Comparison of ENCODE assay signal across 9 mouse cellular contexts in the genomic region with DNA sequence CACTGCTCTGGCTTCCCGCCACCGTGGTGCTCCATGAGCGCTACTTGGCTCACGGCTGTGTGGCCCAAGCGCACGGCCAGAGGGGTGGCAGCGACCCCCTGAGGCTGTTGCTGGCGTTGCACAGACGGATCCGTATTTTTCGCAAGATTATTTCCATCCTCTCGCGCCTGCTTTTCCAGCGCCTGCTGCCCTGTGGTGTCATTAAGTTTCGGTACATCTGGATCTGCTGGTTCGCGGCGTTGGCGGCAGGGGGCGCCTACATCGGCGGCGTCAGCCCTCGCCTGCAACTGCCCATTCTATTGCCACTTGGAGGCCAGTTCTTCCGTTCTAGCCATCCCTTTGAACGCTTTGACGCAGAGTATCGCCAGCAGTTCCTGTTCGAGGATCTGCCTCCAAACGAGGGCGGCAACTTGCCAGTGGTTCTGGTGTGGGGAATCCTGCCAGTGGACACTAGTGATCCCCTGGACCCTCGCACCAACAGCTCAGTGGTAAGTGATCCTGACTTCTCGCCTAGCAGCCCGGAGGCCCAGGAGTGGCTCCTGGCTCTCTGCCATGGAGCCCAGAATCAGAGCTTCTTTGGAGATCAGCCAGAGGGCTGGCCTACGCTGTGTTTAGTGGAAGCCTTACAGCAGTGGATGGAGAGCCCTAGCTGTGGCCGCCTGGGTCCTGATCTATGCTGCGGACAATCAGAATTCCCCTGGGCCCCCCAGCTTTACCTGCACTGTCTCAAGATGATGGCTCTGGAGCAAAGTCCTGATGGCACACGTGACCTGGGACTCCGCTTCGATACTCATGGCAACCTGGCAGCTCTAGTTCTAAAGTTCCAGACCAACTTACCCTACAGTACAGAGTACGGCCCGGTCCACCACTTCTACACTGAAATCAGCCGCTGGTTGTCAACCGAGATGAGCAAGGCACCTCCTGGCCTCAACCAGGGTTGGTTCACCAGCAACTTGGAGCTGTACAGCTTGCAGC. TPM values are rescaled to one million over a fixed set of nuclear protein-coding genes. Genes with fewer than 3 reads are reported as not detected.
DNase-seq lines count a peak whose midpoint lies in the region; ATAC-seq lines count a peak whose summit lies in the region.
"Had no signal": no experiment of that assay in that cellular context is flagged by ENCODE, and none has a peak within 500 bp of the region (broad histone marks: within the 10 kb centered on the region; RNA-seq: fewer than 3 reads in every experiment).

No protein-coding gene starts in this region.

- H3K9ac ChIP-seq in forebrain, embryonic 16.5 days (replicated peaks; ENCODE audit: low read depth, low read length): no peak overlapping the region

- peak; percentile 44 for DNase-seq in adipocyte (ENCODE audit: low spot score)
- DNase-seq in cerebellum, adult 8-10 months: peak; percentile 84
- DNase-seq in heart, postnatal 36 days: peak; percentile 59 to 71
- DNase-seq in layer of hippocampus, postnatal 14 days (ENCODE audit: low spot score in 2 of 2): peak; percentile 70 to 72
- peak; percentile 90 for DNase-seq in lung, postnatal 10 days
- DNase-seq in retina, embryonic 14.5 days (ENCODE audit: low spot score): peak; percentile 72

- peaks cover 5% of the 10 kb centered on the region; the same call in 1 of the 2 replicates for H3K36me3 ChIP-seq in forebrain, embryonic 16.5 days (ENCODE audit: control insufficient read depth, insufficient read depth)

- H3K4me3 ChIP-seq in forebrain, embryonic 16.5 days (replicated peaks; ENCODE audit: low read length): no peak overlapping the region; the same call in 1 of the 2 replicates

- no peak overlapping the region for H3K27ac ChIP-seq in forebrain, embryonic 16.5 days (ENCODE audit: low read length)

- H3K9me3 ChIP-seq in forebrain, embryonic 16.5 days (ENCODE audit: control insufficient read depth, low read length): no peaks in the 10 kb centered on the region

- no peaks in the 10 kb centered on the region for H3K27me3 ChIP-seq in forebrain, embryonic 16.5 days (replicated peaks; ENCODE audit: control insufficient read depth, insufficient read depth, low read length)

- intact Hi-C loops in heart, postnatal 36 days (cut with DNase I): loop anchor here (1.0 kb wide), 1 partner anchor 92 kb away; no protein-coding TSS in a partner anchor

- H3K4me1 ChIP-seq in forebrain, embryonic 16.5 days (replicated peaks; ENCODE audit: control insufficient read depth, insufficient read depth, low read length): peaks cover 13% of the 10 kb centered on the region

- 23% methylated on average over 44 of the region's 44 CpGs for WGBS in forebrain, embryonic 16.5 days

- peak; percentile 63 for ATAC-seq in forebrain, embryonic 16.5 days
- ATAC-seq in activated CD4-positive, CD25-positive, alpha-beta regulatory T cell, adult 4 months: no peak

- peak overlapping the region; percentile 37 for H3K4me2 ChIP-seq in forebrain, embryonic 16.5 days (ENCODE audit: low read length)

RNA-seq across cellular contexts. Expression of a gene that starts 11.3 kb away (rescaled TPM):
- 27.3 and 36.9 TPM in 2 replicates for polyA plus RNA-seq in forebrain, embryonic 16.5 days (2015; fragmentation: Nextera tagmentation; extraction: Ambion mirVana)
- total RNA-seq in heart, postnatal 36 days (2021): under 1 TPM; 0.03 to 0.06 TPM
- 100 to 1,000 TPM; 218 to 234 TPM for total RNA-seq in layer of hippocampus, postnatal 14 days (2021)
- under 1 TPM in 1 of 2 experiments, not detected in 1; 0.25 TPM for polyA plus RNA-seq in activated CD4-positive, CD25-positive, alpha-beta regulatory T cell, adult 4 months (2017; shearing (Covaris generic))

RNA-seq across cellular contexts. Expression of a gene that starts 18.3 kb away (rescaled TPM):
- polyA plus RNA-seq in forebrain, embryonic 16.5 days (2015; fragmentation: Nextera tagmentation; extraction: Ambion mirVana): not detected in 2 replicates
- total RNA-seq in heart, postnatal 36 days (2021): not detected
- total RNA-seq in layer of hippocampus, postnatal 14 days (2021): not detected
- not detected for polyA plus RNA-seq in activated CD4-positive, CD25-positive, alpha-beta regulatory T cell, adult 4 months (2017; shearing (Covaris generic))
- total RNA-seq: layer of hippocampus, adult 8-10 months had no signal

RNA-seq across cellular contexts. Expression of a gene that starts 23.0 kb away (rescaled TPM):
- 49.6 and 52.6 TPM in 2 replicates for polyA plus RNA-seq in forebrain, embryonic 16.5 days (2015; fragmentation: Nextera tagmentation; extraction: Ambion mirVana)
- total RNA-seq in heart, postnatal 36 days (2021): 1 to 10 TPM; 1.5 to 2.3 TPM
- total RNA-seq in layer of hippocampus, postnatal 14 days (2021): 1 to 10 TPM; 2.4 to 3.2 TPM
- 10 to 100 TPM; 23.7 to 30.8 TPM for polyA plus RNA-seq in activated CD4-positive, CD25-positive, alpha-beta regulatory T cell, adult 4 months (2017; shearing (Covaris generic))

RNA-seq across cellular contexts. Expression of a gene that starts 28.4 kb away (rescaled TPM):
- 1.3 and 1.6 TPM in 2 replicates for polyA plus RNA-seq in forebrain, embryonic 16.5 days (2015; fragmentation: Nextera tagmentation; extraction: Ambion mirVana)
- 10 to 100 TPM; 24.1 to 28.3 TPM for total RNA-seq in heart, postnatal 36 days (2021)
- 1 to 10 TPM; 3.5 to 4.2 TPM for total RNA-seq in layer of hippocampus, postnatal 14 days (2021)
- not detected for polyA plus RNA-seq in activated CD4-positive, CD25-positive, alpha-beta regulatory T cell, adult 4 months (2017; shearing (Covaris generic))

RNA-seq across cellular contexts. Expression of a gene that starts 45.3 kb away (rescaled TPM):
- 24.4 and 27.0 TPM in 2 replicates for polyA plus RNA-seq in forebrain, embryonic 16.5 days (2015; fragmentation: Nextera tagmentation; extraction: Ambion mirVana)
- total RNA-seq in heart, postnatal 36 days (2021): 10 to 100 TPM; 27.2 to 29.6 TPM
- total RNA-seq in layer of hippocampus, postnatal 14 days (2021): 10 to 100 TPM; 38.8 to 39.7 TPM
- polyA plus RNA-seq in activated CD4-positive, CD25-positive, alpha-beta regulatory T cell, adult 4 months (2017; shearing (Covaris generic)): 10 to 100 TPM; 19.8 to 27.2 TPM

Comparison
In these comparisons a context has a peak if more than half of its experiments do, and no peak if none do; other contexts are left out.
1. RNA of a gene that starts 11.3 kb away (total RNA-seq): 218 to 234 TPM in layer of hippocampus, postnatal 14 days; 0.03 to 0.06 TPM in heart, postnatal 36 days; every median in the first group is over 100 times any median in the second.
2. Peak in every context shown above with its lines, with median percentiles within 50 percentile points of each other: DNase-seq.